Mouse (Mus musculus) hindbrain, embryonic 16.5 days (tissue): ENCODE data around the gene Prss30. TPM values are rescaled to one million over a fixed set of nuclear protein-coding genes. Genes with fewer than 3 reads are reported as not detected.

Source experiments
- ATAC-seq: fragments of 200-750 bp; cut with Nextera tagmentation; 2 replicates; pipeline ENCODE4 v1.8.0; 2017; ENCODE audit warnings: moderate TSS enrichment, moderate library complexity
- H3K27ac ChIP-seq: fragments of 300-500 bp; sonication (generic); 2 replicates; pipeline ENCODE4 v1.5.1; 2014; ENCODE audit warnings: low read depth, mild to moderate bottlenecking, control low read depth, low read length, moderate library complexity
- H3K27me3 ChIP-seq: fragments of 300-500 bp; sonication (generic); replicated peaks from 2 replicates; pipeline ENCODE4 v1.6.1; 2014; ENCODE audit warnings: low read length; ENCODE audit not compliant: control insufficient read depth, insufficient read depth
- H3K36me3 ChIP-seq: fragments of 300-500 bp; sonication (generic); 2 replicates; pipeline ENCODE4 v1.6.1; 2014; ENCODE audit warnings: mild to moderate bottlenecking, low read length, moderate library complexity, mixed read lengths; ENCODE audit not compliant: control insufficient read depth, insufficient read depth
- H3K4me1 ChIP-seq: fragments of 300-500 bp; sonication (generic); 2 replicates; pipeline ENCODE4 v1.6.1; 2014; ENCODE audit warnings: low read depth, low read length; ENCODE audit not compliant: control insufficient read depth, insufficient read depth
- H3K4me2 ChIP-seq: fragments of 300-500 bp; sonication (generic); 2 replicates; pipeline ENCODE4 v1.6.1; 2014; ENCODE audit warnings: mild to moderate bottlenecking, low read length, control low read depth, moderate library complexity
- H3K4me3 ChIP-seq: fragments of 300-500 bp; sonication (generic); 2 replicates; pipeline ENCODE4 v1.5.1; 2014; ENCODE audit warnings: mild to moderate bottlenecking, low read length, control low read depth, moderate library complexity
- H3K9ac ChIP-seq: fragments of 300-500 bp; sonication (generic); 2 replicates; pipeline ENCODE4 v1.6.1; 2014; ENCODE audit warnings: low read depth, mild to moderate bottlenecking, control low read depth, low read length, moderate library complexity
- H3K9me3 ChIP-seq: fragments of 300-500 bp; sonication (generic); 2 replicates; pipeline ENCODE4 v1.6.1; 2014; ENCODE audit warnings: mild to moderate bottlenecking, low read length, moderate library complexity; ENCODE audit not compliant: control insufficient read depth
- WGBS: fragments of 180-500 bp; shearing (Covaris S2); extraction: QIAGEN DNeasy Blood & Tissue Kit; methylation state at CpG from one replicate; pipeline ENCODE4 v1.1.7; 2014; 5-methylcytosine and 5-hydroxymethylcytosine counted together
- polyA plus RNA-seq: library from polyadenylated mRNA; unstranded; fragments of >200 nt; fragmentation: Nextera tagmentation; extraction: Ambion mirVana; gene quantifications from 2 replicates; pipeline ENCODE4 v1.2.1, GENCODE M21; 2015

The Prss30 gene
- polyA plus RNA-seq, 1 experiment from 2014 or later = not detected

DNA sequence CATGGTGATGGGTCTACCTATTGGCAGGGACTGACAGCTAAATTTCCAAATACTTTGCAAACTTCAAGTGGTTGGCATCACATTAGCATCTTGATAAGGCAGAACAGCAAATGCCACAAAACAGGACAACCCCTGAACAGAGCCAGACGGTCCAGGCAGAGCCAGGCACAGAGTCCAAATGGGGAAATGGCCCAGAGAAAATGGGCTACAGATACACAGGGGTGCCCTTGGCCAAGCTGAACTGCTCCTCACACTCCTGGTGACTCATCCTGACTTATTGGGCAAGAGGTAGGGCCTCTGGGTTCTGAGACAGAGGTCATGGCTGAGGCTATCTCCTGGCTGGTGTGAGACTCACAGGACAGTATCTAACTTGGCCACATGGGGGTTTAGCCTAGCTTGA is 27.0 kb upstream of the Prss30 start:
- Histone ChIP-seq H3K4me2 (no peak overlapping the region), H3K4me3 (no peak overlapping the region), H3K9ac (no peak overlapping the region), H3K27me3 (no peaks in the 10 kb centered on the region), H3K4me1 (no peaks in the 10 kb centered on the region), H3K27ac (no peak overlapping the region), H3K9me3 (peaks cover 4% of the 10 kb centered on the region; the same call in 1 of the 2 replicates), H3K36me3 (no peaks in the 10 kb centered on the region)
- 62% methylated on average over 1 of the region's 1 CpGs for WGBS
- ATAC-seq = no peak

DNA sequence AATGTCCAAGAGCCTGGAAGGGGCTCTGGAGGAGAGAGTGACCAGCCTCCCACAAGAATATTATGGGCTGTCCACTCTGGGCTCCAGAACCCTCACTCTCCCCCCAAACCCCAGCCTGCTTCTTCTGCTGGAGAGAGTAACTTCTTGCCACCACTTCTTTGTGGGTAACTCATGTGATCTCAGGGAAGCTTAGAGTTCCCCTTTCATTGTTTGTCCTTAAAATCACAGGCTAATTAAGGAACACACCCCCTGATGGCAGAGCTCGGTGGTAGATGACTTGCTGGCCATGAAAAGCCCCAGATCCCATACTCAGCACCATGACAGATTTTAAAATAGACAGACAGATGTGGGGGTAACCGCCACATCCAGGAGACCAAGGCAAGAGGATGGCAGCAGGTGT is 26.6 kb upstream of the Prss30 start:
- no peaks in the 10 kb centered on the region for H3K4me1 ChIP-seq
- no peak overlapping the region for H3K27ac ChIP-seq
- 52% methylated on average over 2 of the region's 2 CpGs for WGBS
- H3K9me3 ChIP-seq = peaks cover 4% of the 10 kb centered on the region; the same call in 1 of the 2 replicates
- H3K9ac ChIP-seq = no peak overlapping the region
- ATAC-seq = no peak
- no peaks in the 10 kb centered on the region for H3K27me3 ChIP-seq
- H3K4me3 ChIP-seq = no peak overlapping the region
- no peaks in the 10 kb centered on the region for H3K36me3 ChIP-seq
- no peak overlapping the region for H3K4me2 ChIP-seq

DNA sequence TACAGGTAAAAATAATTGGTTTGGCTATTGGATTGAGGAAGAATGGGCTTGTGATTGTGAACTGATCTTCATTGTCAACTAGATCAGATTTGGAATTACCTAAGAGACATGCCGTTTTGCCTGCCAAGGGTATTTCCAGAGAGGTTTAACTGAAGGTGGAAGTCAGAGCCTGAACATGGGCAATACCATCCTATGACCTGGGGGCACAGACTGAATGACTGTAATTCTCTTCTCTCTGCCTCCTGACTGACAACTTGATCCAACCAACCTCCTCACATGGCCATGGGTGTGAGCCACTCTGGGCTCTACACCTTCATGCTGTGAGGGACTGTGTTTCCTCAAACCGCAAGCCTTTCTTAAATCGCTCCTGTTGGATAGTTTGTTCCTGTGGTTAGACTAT is 24.7 kb upstream of the Prss30 start:
- H3K4me3 ChIP-seq = no peak overlapping the region
- H3K9ac ChIP-seq = no peak overlapping the region
- no peaks in the 10 kb centered on the region for H3K36me3 ChIP-seq
- H3K4me1 ChIP-seq = no peaks in the 10 kb centered on the region
- H3K27ac ChIP-seq = no peak overlapping the region
- ATAC-seq = no peak
- 91% methylated on average over 3 of the region's 3 CpGs for WGBS
- peaks cover 4% of the 10 kb centered on the region; the same call in 1 of the 2 replicates for H3K9me3 ChIP-seq
- H3K4me2 ChIP-seq = no peak overlapping the region
- H3K27me3 ChIP-seq = no peaks in the 10 kb centered on the region

DNA sequence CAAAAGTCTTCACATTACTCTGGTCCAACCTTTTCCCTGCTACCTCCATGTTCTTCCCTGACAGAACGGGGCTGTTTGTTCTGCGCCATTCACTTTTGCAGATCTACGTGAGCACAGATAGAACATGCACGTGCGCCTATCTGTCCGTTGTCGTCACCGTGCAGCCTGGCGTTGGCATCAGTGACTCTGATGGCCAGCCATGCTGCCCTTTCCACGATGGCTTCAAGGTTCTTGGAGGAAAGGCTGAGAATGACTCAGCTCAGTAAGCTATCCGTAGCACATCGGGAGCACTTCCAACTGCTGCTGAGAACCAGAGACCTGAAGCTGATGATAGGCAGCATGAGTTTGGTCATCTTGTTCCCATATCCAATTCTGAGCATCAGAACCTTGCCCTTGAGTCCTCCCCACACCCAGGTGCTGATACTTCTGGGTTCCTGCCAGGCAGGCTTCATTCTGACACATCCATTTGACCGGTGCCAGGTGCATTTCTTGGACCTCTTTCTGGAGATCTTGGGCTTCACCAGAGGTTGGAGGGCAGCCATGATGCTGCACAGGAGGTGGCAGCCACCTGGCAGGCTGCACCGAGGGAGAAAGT is 23.8 kb upstream of the Prss30 start:
- H3K4me2 ChIP-seq = no peak overlapping the region
- H3K27ac ChIP-seq = no peak overlapping the region
- H3K9me3 ChIP-seq = peaks cover 4% of the 10 kb centered on the region; the same call in 1 of the 2 replicates
- no peaks in the 10 kb centered on the region for H3K36me3 ChIP-seq
- H3K4me1 ChIP-seq = no peaks in the 10 kb centered on the region
- H3K9ac ChIP-seq = no peak overlapping the region
- no peaks in the 10 kb centered on the region for H3K27me3 ChIP-seq
- WGBS = 91% methylated on average over 14 of the region's 14 CpGs
- no peak overlapping the region for H3K4me3 ChIP-seq
- ATAC-seq = no peak

DNA sequence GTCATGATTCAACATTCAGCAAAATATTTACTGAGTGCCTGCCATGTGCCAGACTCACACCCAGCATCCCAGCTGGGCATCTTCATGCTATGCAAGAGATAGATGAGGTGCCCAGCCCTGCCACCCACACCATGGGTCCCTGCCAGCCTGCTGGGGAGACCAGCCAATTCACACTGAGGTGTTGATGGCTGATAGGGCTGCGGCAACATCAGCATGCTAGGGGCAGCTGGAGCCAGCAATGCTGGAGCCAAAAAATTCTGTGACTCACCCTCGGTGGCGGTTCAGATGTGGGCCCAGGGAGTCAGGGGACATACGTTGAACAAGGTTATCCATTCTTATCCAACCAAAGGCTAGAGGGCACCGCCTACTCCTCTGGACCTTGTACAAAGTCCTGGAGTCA is 20.0 kb upstream of the Prss30 start:
- no peaks in the 10 kb centered on the region for H3K9me3 ChIP-seq
- no peaks in the 10 kb centered on the region for H3K27me3 ChIP-seq
- 69% methylated on average over 5 of the region's 5 CpGs for WGBS
- no peak overlapping the region for H3K27ac ChIP-seq
- no peak for ATAC-seq
- H3K36me3 ChIP-seq = no peaks in the 10 kb centered on the region
- no peak overlapping the region for H3K4me2 ChIP-seq
- H3K4me3 ChIP-seq = no peak overlapping the region
- no peaks in the 10 kb centered on the region for H3K4me1 ChIP-seq
- no peak overlapping the region for H3K9ac ChIP-seq

DNA sequence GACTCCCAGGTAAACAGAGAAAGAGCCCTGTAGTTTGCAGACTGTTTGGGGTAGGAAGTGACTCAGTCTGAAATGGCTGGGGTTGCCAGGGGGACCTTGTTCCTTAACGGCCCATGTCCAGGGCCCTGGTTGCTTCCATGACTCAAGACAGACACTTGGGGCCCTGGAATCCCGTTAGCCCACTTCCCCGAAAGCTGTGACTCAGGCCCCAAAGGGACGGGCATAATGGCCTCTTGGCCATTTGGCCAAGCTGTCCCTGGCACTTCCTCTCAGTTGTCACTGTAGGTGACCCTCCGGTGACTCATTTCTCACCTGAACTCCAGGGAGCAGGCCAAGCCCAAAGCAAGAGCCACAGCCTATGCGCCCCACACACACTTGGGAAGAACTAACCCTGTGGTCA is 18.0 kb upstream of the Prss30 start:
- 76% methylated on average over 6 of the region's 6 CpGs for WGBS

DNA sequence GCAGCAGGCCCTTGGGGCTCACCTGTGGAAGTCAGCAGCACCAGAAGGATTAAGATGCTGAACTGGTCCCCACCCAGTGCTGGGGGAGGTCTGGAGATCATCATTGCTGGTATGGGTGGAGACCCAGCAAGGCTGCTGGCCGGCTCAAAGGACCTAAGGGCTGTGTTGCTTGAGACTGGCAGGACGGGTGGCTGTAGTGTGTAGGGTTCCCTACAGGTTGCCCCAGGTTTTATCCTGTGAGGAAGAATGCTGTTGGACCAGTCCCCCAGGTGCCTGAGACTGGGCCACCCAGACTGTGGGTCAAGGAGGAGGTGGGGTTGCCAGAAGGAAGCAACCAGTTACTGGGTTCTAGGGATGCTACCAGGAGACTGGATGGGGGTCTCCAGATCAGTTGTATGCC is 17.5 kb upstream of the Prss30 start, which contains the start of gene Prss22:
Prss22 (minus strand) TSS at position 200 of the 400 bp plus-strand sequence.
- Histone ChIP-seq H3K9ac (no peak within 1 kb of the TSS), H3K4me1 (peaks cover 7% of the 10 kb centered on the region), H3K9me3 (no peaks in the 10 kb centered on the region), H3K4me2 (no peak within 1 kb of the TSS), H3K27me3 (no peaks in the 10 kb centered on the region), H3K36me3 (no peaks in the 10 kb centered on the region), H3K27ac (no peak within 1 kb of the TSS), H3K4me3 (no peak within 1 kb of the TSS)
- WGBS = 82% methylated on average over 2 of the region's 2 CpGs
- ATAC-seq = no peak

More for the DNA sequence above, 18.0 kb upstream of the Prss30 start:
- H3K4me3 ChIP-seq = no peak overlapping the region
- H3K4me1 ChIP-seq = peaks cover 4% of the 10 kb centered on the region
- H3K27ac ChIP-seq = no peak overlapping the region
- no peak overlapping the region for H3K9ac ChIP-seq
- H3K36me3 ChIP-seq = no peaks in the 10 kb centered on the region
- no peaks in the 10 kb centered on the region for H3K9me3 ChIP-seq
- H3K27me3 ChIP-seq = no peaks in the 10 kb centered on the region
- no peak overlapping the region for H3K4me2 ChIP-seq
- no peak for ATAC-seq

DNA sequence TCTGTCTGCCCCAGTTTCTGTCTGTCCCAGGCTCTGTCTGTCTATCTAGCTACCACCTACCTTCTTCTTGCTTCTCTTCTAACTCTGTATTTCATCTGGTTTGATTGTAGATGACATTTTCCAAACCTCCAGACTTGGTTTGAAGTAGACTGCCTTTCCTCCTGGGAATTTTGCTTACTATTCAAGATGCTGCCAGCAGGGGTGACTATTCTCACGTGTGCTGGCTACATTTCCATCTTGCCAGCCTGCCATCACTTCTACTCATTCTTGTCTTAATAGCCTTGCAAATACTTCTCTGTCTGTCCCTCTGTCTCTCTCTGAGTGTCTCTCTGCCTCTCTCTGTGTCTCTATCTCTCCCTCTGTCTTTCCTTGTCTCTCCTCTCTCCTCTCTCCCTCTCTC is 15.1 kb upstream of the Prss30 start:
- Histone ChIP-seq H3K27me3 (no peaks in the 10 kb centered on the region), H3K36me3 (no peaks in the 10 kb centered on the region), H3K9ac (no peak overlapping the region), H3K9me3 (no peaks in the 10 kb centered on the region), H3K4me2 (no peak overlapping the region), H3K4me3 (no peak overlapping the region), H3K4me1 (peaks cover 7% of the 10 kb centered on the region), H3K27ac (no peak overlapping the region)
- no peak for ATAC-seq
- 17% methylated on average over 1 of the region's 1 CpGs for WGBS

DNA sequence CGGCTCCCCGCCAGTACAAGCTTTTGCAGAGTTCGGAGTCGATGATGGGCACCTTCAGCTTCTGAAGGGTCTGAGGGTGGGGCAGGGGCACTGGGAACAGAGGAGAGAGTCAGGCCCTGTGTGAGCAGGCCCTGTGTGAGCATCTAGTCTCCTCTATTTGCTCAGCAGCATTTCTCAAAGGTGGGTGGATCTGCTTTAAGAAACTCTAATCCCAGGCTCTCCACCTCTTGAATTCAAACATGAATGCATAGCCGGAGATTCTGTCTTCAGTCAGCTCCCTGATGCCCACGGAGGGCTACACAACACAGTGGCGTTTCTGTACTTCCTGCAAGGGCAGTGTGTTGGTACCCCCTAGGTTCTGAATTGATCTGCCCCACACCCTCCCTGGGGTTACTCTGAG is 14.3 kb upstream of the Prss30 start:
- no peaks in the 10 kb centered on the region for H3K36me3 ChIP-seq
- no peak overlapping the region for H3K9ac ChIP-seq
- no peak overlapping the region for H3K4me2 ChIP-seq
- H3K4me3 ChIP-seq = no peak overlapping the region
- H3K27ac ChIP-seq = no peak overlapping the region
- no peaks in the 10 kb centered on the region for H3K9me3 ChIP-seq
- ATAC-seq = no peak
- no peaks in the 10 kb centered on the region for H3K27me3 ChIP-seq
- peaks cover 7% of the 10 kb centered on the region for H3K4me1 ChIP-seq
- 78% methylated on average over 7 of the region's 7 CpGs for WGBS
